Mouse (Mus musculus): ENCODE data around the gene Arhgap31.

- TF ChIP-seq CTCF (conservative IDR thresholded peaks at IDR 0.05; ENCODE audit: low read length) (no peak), NANOG (IDR thresholded peaks at IDR 0.05; ENCODE audit: borderline replicate concordance, low read length) (no peak)
Observed at GRCm38 (mm10) chr16:38617977-38618376, 95.1 kb downstream of the Arhgap31 start.

Data from E14TG2a.4 (cell line).